Mouse (Mus musculus) cerebellum, adult 8-10 months (tissue): ENCODE measurements around the gene Psmd11.

Source experiments
- DNase-seq: peaks from one replicate; pipeline ENCODE4 v3.0.0; 2022

The Psmd11 gene

GRCm38 (mm10) chr11:80507791-80508190, 79.4 kb downstream of the Psmd11 start:
- DNase-seq, result no peak

- DNase-seq, result no peak
Measured at GRCm38 (mm10) chr11:80508361-80509175, 80.2 kb downstream of the Psmd11 start.

- no peak for DNase-seq
Measured at GRCm38 (mm10) chr11:80509176-80509506, 80.7 kb downstream of the Psmd11 start.

GRCm38 (mm10) chr11:80510124-80510523, 81.7 kb downstream of the Psmd11 start:
- no peak for DNase-seq

GRCm38 (mm10) chr11:80512313-80513056, 84.1 kb downstream of the Psmd11 start:
- no peak for DNase-seq

GRCm38 (mm10) chr11:80513796-80514195, 85.4 kb downstream of the Psmd11 start:
- no peak for DNase-seq

GRCm38 (mm10) chr11:80515346-80515745, 86.9 kb downstream of the Psmd11 start:
- DNase-seq, result no peak

GRCm38 (mm10) chr11:80515895-80516294, 87.5 kb downstream of the Psmd11 start:
- no peak for DNase-seq

GRCm38 (mm10) chr11:80518421-80519367, 90.3 kb downstream of the Psmd11 start:
- no peak for DNase-seq

GRCm38 (mm10) chr11:80521148-80521547, 92.7 kb downstream of the Psmd11 start:
- no peak for DNase-seq
